Mouse (Mus musculus): ENCODE results near the gene Vangl2. TPM values are rescaled to one million over a fixed set of nuclear protein-coding genes. Genes with fewer than 3 reads are reported as not detected.

Vangl2 gene
- total and polyA plus RNA-seq, 2 experiments = 0.28 to 0.49 TPM

DNA sequence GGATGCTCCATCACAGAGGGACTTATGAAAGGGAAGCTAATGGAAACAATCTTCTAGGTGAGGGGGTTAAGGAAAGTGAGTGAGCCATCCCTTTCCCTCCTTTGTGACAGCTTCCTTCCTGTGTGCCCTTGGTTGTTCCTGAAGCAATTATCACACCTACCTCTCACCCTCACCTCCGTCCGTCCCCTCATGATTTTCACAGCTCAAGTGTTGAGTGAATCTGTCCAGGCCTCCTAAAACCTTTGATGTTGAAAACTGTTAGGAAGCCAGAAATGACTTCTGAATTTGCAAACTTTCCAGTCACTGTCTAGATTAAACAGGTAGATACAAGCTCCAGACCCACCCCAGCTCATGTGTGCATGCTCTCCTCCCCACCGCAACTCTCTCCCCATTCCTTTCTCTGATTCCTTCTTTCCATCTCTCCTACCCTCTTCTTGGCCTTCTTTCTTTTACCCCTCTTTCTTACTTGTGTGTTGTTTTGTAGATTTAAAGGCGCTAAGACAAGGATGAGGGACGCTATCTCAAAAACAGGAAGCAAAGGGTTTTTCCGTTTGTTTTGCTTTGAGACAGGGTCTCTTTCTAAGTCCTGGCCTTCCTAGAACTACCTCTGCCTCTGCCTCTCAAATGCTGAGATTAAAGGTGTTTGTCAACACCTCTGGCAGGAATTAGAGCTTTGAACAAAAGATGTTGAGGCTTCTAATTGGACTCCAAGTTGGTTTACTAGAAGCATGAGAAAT is 62.0 kb downstream of the Vangl2 start:
- no peaks in the 10 kb centered on the region for H3K27me3 ChIP-seq (ENCODE audit: control insufficient read depth, insufficient read depth, low read length)
- no peak overlapping the region for H3K9ac ChIP-seq (ENCODE audit: low read depth, low read length)
- TF ChIP-seq CTCF (IDR thresholded peaks at IDR 0.05; ENCODE audit: low read depth, low read length) = no peak
- no peak for TF ChIP-seq POLR2A (IDR thresholded peaks at IDR 0.05; ENCODE audit: extremely low read depth, insufficient read depth, low read length)
- no peaks in the 10 kb centered on the region for H3K4me1 ChIP-seq (ENCODE audit: control insufficient read depth, insufficient read depth, low read length)
- DNase-seq (ENCODE audit: extremely low read depth, low read depth, low spot score) = no peak
- H3K79me2 ChIP-seq (ENCODE audit: control insufficient read depth, insufficient read depth, low read length) = no peaks in the 10 kb centered on the region
- 76% methylated on average over 6 of the region's 6 CpGs for WGBS
- H3K27ac ChIP-seq (replicated peaks; ENCODE audit: insufficient read depth, low read depth, low read length) = no peak overlapping the region
- no peak overlapping the region for H3K4me3 ChIP-seq (ENCODE audit: insufficient read depth, low read depth, low read length)
- no peaks in the 10 kb centered on the region for H3K36me3 ChIP-seq (ENCODE audit: control insufficient read depth, insufficient read depth, low read length)

DNA sequence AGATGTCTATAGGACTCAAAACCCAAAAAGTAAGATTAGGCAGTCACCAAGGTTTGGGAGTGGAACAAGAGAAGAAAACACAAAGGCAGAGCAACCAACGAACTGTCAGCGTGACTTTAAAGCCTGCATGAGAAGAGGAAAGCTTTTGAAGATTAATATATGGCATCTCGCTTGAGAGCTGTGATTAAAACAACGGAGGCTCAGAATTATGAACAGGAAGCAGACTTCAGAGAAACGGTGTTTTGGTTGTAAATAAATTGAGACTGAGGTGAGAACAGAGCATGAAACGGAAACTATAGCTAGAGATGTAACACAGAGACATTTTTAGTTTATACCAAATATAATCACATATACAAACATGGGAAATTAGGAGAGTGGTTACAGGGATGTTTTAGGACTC is 64.6 kb downstream of the Vangl2 start:
- H3K36me3 ChIP-seq (ENCODE audit: control insufficient read depth, insufficient read depth, low read length) = no peaks in the 10 kb centered on the region
- H3K79me2 ChIP-seq (ENCODE audit: control insufficient read depth, insufficient read depth, low read length) = no peaks in the 10 kb centered on the region
- DNase-seq (ENCODE audit: extremely low read depth, low read depth, low spot score) = no peak
- TF ChIP-seq POLR2A (IDR thresholded peaks at IDR 0.05; ENCODE audit: extremely low read depth, insufficient read depth, low read length) (no peak), CTCF (IDR thresholded peaks at IDR 0.05; ENCODE audit: low read depth, low read length) (no peak)
- H3K9ac ChIP-seq (ENCODE audit: low read depth, low read length) = no peak overlapping the region
- H3K4me1 ChIP-seq (ENCODE audit: control insufficient read depth, insufficient read depth, low read length) = no peaks in the 10 kb centered on the region
- WGBS = 75% methylated on average over 6 of the region's 6 CpGs
- no peak overlapping the region for H3K27ac ChIP-seq (replicated peaks; ENCODE audit: insufficient read depth, low read depth, low read length)
- H3K4me3 ChIP-seq (ENCODE audit: insufficient read depth, low read depth, low read length) = no peak overlapping the region
- no peaks in the 10 kb centered on the region for H3K27me3 ChIP-seq (ENCODE audit: control insufficient read depth, insufficient read depth, low read length)

GRCm38 (mm10) chr1:171961704-171962103 is 66.5 kb downstream of the Vangl2 start:
- WGBS = 77% methylated on average over 6 of the region's 6 CpGs
- Histone ChIP-seq H3K27me3 (ENCODE audit: control insufficient read depth, insufficient read depth, low read length) (no peaks in the 10 kb centered on the region), H3K36me3 (ENCODE audit: control insufficient read depth, insufficient read depth, low read length) (no peaks in the 10 kb centered on the region), H3K4me3 (ENCODE audit: insufficient read depth, low read depth, low read length) (no peak overlapping the region), H3K27ac (replicated peaks; ENCODE audit: insufficient read depth, low read depth, low read length) (no peak overlapping the region), H3K9ac (ENCODE audit: low read depth, low read length) (no peak overlapping the region), H3K4me1 (ENCODE audit: control insufficient read depth, insufficient read depth, low read length) (no peaks in the 10 kb centered on the region), H3K79me2 (ENCODE audit: control insufficient read depth, insufficient read depth, low read length) (no peaks in the 10 kb centered on the region)
- TF ChIP-seq CTCF (IDR thresholded peaks at IDR 0.05; ENCODE audit: low read depth, low read length) (no peak), POLR2A (IDR thresholded peaks at IDR 0.05; ENCODE audit: extremely low read depth, insufficient read depth, low read length) (no peak)
- no peak for DNase-seq (ENCODE audit: extremely low read depth, low read depth, low spot score)

- H3K79me2 ChIP-seq (ENCODE audit: control insufficient read depth, insufficient read depth, low read length) = no peaks in the 10 kb centered on the region
- no peak overlapping the region for H3K4me3 ChIP-seq (ENCODE audit: insufficient read depth, low read depth, low read length)
- TF ChIP-seq POLR2A (IDR thresholded peaks at IDR 0.05; ENCODE audit: extremely low read depth, insufficient read depth, low read length) (no peak), CTCF (IDR thresholded peaks at IDR 0.05; ENCODE audit: low read depth, low read length) (no peak)
- H3K27ac ChIP-seq (replicated peaks; ENCODE audit: insufficient read depth, low read depth, low read length) = no peak overlapping the region
- H3K36me3 ChIP-seq (ENCODE audit: control insufficient read depth, insufficient read depth, low read length) = no peaks in the 10 kb centered on the region
- H3K4me1 ChIP-seq (ENCODE audit: control insufficient read depth, insufficient read depth, low read length) = no peaks in the 10 kb centered on the region
- H3K27me3 ChIP-seq (ENCODE audit: control insufficient read depth, insufficient read depth, low read length) = no peaks in the 10 kb centered on the region
- no peak overlapping the region for H3K9ac ChIP-seq (ENCODE audit: low read depth, low read length)
- WGBS = 91% methylated on average over 5 of the region's 5 CpGs
- no peak for DNase-seq (ENCODE audit: extremely low read depth, low read depth, low spot score)
Measured at GRCm38 (mm10) chr1:171960726-171961125, 67.5 kb downstream of the Vangl2 start.

- H3K79me2 ChIP-seq (ENCODE audit: control insufficient read depth, insufficient read depth, low read length) = no peaks in the 10 kb centered on the region
- DNase-seq (ENCODE audit: extremely low read depth, low read depth, low spot score) = peak; percentile 40
- H3K4me1 ChIP-seq (ENCODE audit: control insufficient read depth, insufficient read depth, low read length) = no peaks in the 10 kb centered on the region
- no peak for TF ChIP-seq POLR2A (IDR thresholded peaks at IDR 0.05; ENCODE audit: extremely low read depth, insufficient read depth, low read length)
- TF ChIP-seq CTCF (IDR thresholded peaks at IDR 0.05; ENCODE audit: low read depth, low read length) = no peak
- H3K27ac ChIP-seq (replicated peaks; ENCODE audit: insufficient read depth, low read depth, low read length) = no peak overlapping the region
- H3K36me3 ChIP-seq (ENCODE audit: control insufficient read depth, insufficient read depth, low read length) = no peaks in the 10 kb centered on the region
- WGBS = 69% methylated on average over 2 of the region's 2 CpGs
- H3K27me3 ChIP-seq (ENCODE audit: control insufficient read depth, insufficient read depth, low read length) = no peaks in the 10 kb centered on the region
- no peak overlapping the region for H3K4me3 ChIP-seq (ENCODE audit: insufficient read depth, low read depth, low read length)
- no peak overlapping the region for H3K9ac ChIP-seq (ENCODE audit: low read depth, low read length)
Measured at GRCm38 (mm10) chr1:171957411-171957810, 70.8 kb downstream of the Vangl2 start.

DNA sequence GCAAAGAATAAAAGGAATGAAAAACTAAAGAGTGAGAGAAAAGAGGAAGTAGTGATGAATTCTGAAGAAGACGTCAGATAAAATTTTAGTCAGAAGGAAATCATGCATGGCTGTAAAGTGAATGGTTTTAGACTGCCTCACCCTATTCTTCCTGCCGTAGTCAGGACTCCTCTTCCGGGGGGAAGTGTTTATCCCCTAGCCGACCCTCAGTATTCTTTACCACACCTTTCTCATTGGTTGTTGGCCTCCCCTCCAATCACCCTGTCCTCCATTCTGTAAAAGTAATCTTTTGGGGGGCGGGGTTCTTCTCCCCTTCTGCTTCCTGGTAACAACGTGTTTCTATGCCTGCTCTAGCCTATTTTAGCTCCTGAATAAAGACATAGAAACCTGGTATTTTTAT is 73.2 kb downstream of the Vangl2 start:
- DNase-seq (ENCODE audit: extremely low read depth, low read depth, low spot score) = no peak
- H3K27me3 ChIP-seq (ENCODE audit: control insufficient read depth, insufficient read depth, low read length) = no peaks in the 10 kb centered on the region
- H3K79me2 ChIP-seq (ENCODE audit: control insufficient read depth, insufficient read depth, low read length) = no peaks in the 10 kb centered on the region
- no peak overlapping the region for H3K9ac ChIP-seq (ENCODE audit: low read depth, low read length)
- WGBS = 69% methylated on average over 6 of the region's 6 CpGs
- no peak overlapping the region for H3K27ac ChIP-seq (replicated peaks; ENCODE audit: insufficient read depth, low read depth, low read length)
- H3K4me3 ChIP-seq (ENCODE audit: insufficient read depth, low read depth, low read length) = no peak overlapping the region
- no peaks in the 10 kb centered on the region for H3K4me1 ChIP-seq (ENCODE audit: control insufficient read depth, insufficient read depth, low read length)
- no peaks in the 10 kb centered on the region for H3K36me3 ChIP-seq (ENCODE audit: control insufficient read depth, insufficient read depth, low read length)
- TF ChIP-seq CTCF (IDR thresholded peaks at IDR 0.05; ENCODE audit: low read depth, low read length) = no peak
- TF ChIP-seq POLR2A (IDR thresholded peaks at IDR 0.05; ENCODE audit: extremely low read depth, insufficient read depth, low read length) = no peak

Other genes with a start within 250 kb of the Vangl2 start
- gene Cd84, start 188.7 kb downstream of the Vangl2 start, total RNA-seq (2014; rRNA removed) = 6.2 and 8.9 TPM in 2 replicates
- gene Cd84, start 188.7 kb downstream of the Vangl2 start, polyA plus RNA-seq (2012; rRNA removed) = 0.55 and 1.2 TPM in 2 replicates
- gene Gm10521, start 132.8 kb downstream of the Vangl2 start, total RNA-seq (2014; rRNA removed) = 0.37 and 0.40 TPM in 2 replicates
- 0.19 and 0.38 TPM in 2 replicates for gene Gm10521, start 132.8 kb downstream of the Vangl2 start, polyA plus RNA-seq (2012; rRNA removed)
- gene Slamf6, start 110.9 kb downstream of the Vangl2 start, total RNA-seq (2014; rRNA removed) = 0.46 and 1.5 TPM in 2 replicates
- 0.16 and 0.29 TPM in 2 replicates for gene Slamf6, start 110.9 kb downstream of the Vangl2 start, polyA plus RNA-seq (2012; rRNA removed)
- gene Nhlh1, start 29.1 kb upstream of the Vangl2 start, total RNA-seq (2014; rRNA removed) = not detected in 2 replicates
- gene Nhlh1, start 29.1 kb upstream of the Vangl2 start, polyA plus RNA-seq (2012; rRNA removed) = not detected in 2 replicates
- gene Copa, start 54.1 kb upstream of the Vangl2 start, total RNA-seq (2014; rRNA removed) = 108 and 125 TPM in 2 replicates
- 25.7 and 31.7 TPM in 2 replicates for gene Copa, start 54.1 kb upstream of the Vangl2 start, polyA plus RNA-seq (2012; rRNA removed)
- 28.9 and 38.8 TPM in 2 replicates for gene Ncstn, start 54.4 kb upstream of the Vangl2 start, total RNA-seq (2014; rRNA removed)
- 35.7 and 50.1 TPM in 2 replicates for gene Ncstn, start 54.4 kb upstream of the Vangl2 start, polyA plus RNA-seq (2012; rRNA removed)
- gene Pex19, start 98.3 kb upstream of the Vangl2 start, total RNA-seq (2014; rRNA removed) = 87.3 and 92.5 TPM in 2 replicates
- gene Pex19, start 98.3 kb upstream of the Vangl2 start, polyA plus RNA-seq (2012; rRNA removed) = 99.3 and 113 TPM in 2 replicates
- gene Dcaf8, start 119.6 kb upstream of the Vangl2 start, total RNA-seq (2014; rRNA removed) = 92.7 and 95.6 TPM in 2 replicates
- 48.5 and 54.1 TPM in 2 replicates for gene Dcaf8, start 119.6 kb upstream of the Vangl2 start, polyA plus RNA-seq (2012; rRNA removed)
- 9.4 and 13.1 TPM in 2 replicates for gene Pea15a, start 178.4 kb upstream of the Vangl2 start, total RNA-seq (2014; rRNA removed)
- gene Pea15a, start 178.4 kb upstream of the Vangl2 start, polyA plus RNA-seq (2012; rRNA removed) = 8.4 and 10.2 TPM in 2 replicates
- gene Casq1, start 191.4 kb upstream of the Vangl2 start, total RNA-seq (2014; rRNA removed) = 0.07 and 0.74 TPM in 2 replicates
- 0.16 and 0.21 TPM in 2 replicates for gene Casq1, start 191.4 kb upstream of the Vangl2 start, polyA plus RNA-seq (2012; rRNA removed)
- 0.07 and 0.09 TPM in 2 replicates for gene Atp1a4, start 230.0 kb upstream of the Vangl2 start, total RNA-seq (2014; rRNA removed)
- 0.02 TPM in 1 of 2 replicates, not detected in the other for gene Atp1a4, start 230.0 kb upstream of the Vangl2 start, polyA plus RNA-seq (2012; rRNA removed)
- gene Igsf8, start 233.2 kb upstream of the Vangl2 start, total RNA-seq (2014; rRNA removed) = 3.6 and 9.7 TPM in 2 replicates
- gene Igsf8, start 233.2 kb upstream of the Vangl2 start, polyA plus RNA-seq (2012; rRNA removed) = 15.3 and 26.3 TPM in 2 replicates

Data from liver, adult 2 months (tissue).